Mouse (Mus musculus): ENCODE measurements at regions not wholly inside any gene's neighbourhood (a gene's known extent, or its start where the extent isn't known, plus 50 kb on each side); places are given as distances from the start of the nearest gene placed in this dataset.
A peak's percentile ranks its signal among the peaks of the same experiment; 100 is the strongest.

DNA sequence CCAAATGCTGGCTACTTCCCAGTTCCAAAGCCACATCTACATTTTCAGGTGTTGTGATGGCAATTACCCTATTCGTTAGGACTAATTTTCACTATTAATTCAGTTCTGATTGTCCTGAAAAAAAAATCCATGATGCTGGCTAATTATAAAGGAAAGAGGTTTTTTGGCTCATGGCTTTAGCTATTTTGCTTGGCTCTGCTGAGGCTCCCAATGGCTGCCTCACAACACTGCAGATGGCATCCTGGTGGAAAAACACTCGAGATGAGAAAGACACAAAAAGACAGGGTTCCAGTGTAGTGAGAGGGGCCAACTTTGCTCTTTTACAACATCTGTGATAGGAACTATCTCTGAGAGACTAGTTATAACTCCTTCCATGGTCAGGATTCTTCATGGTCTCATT is 376.5 kb upstream of the Rgs17 start:
- no peaks in the 10 kb centered on the region for H3K79me2 ChIP-seq (ENCODE audit: control insufficient read depth, insufficient read depth, low read length, poor library complexity)
- no peak overlapping the region for H3K9ac ChIP-seq (ENCODE audit: control insufficient read depth, low read depth, low read length, poor library complexity, severe bottlenecking)
- no peak overlapping the region for H3K4me3 ChIP-seq (ENCODE audit: control insufficient read depth in 1 of 2, insufficient read depth in 1 of 2, low read depth in 2 of 2, low read length in 2 of 2)
- DNase-seq (ENCODE audit: low read depth, low spot score) = no peak
- H3K4me1 ChIP-seq (ENCODE audit: control insufficient read depth in 1 of 2, insufficient read depth in 2 of 2, low read length in 2 of 2) = no peaks in the 10 kb centered on the region
- H3K36me3 ChIP-seq (ENCODE audit: control insufficient read depth in 1 of 2, insufficient read depth in 2 of 2, low read length in 2 of 2) = no peaks in the 10 kb centered on the region
- H3K27ac ChIP-seq (ENCODE audit: control insufficient read depth, low read depth, low read length) = no peak overlapping the region
- H3K27me3 ChIP-seq (ENCODE audit: control insufficient read depth in 1 of 2, insufficient read depth in 2 of 2, low read length in 2 of 2) = no peaks in the 10 kb centered on the region
- no peak for TF ChIP-seq MYB (IDR thresholded peaks at IDR 0.05; ENCODE audit: low read depth, low read length)
- no peak for TF ChIP-seq TCF12 (IDR thresholded peaks at IDR 0.05; ENCODE audit: low read depth, low read length)
- no peak for TF ChIP-seq HCFC1 (IDR thresholded peaks at IDR 0.05; ENCODE audit: low read depth, low read length)
- no peak for TF ChIP-seq SMC3 (IDR thresholded peaks at IDR 0.05; ENCODE audit: low read depth, low read length)
- no peak for TF ChIP-seq ZKSCAN1 (IDR thresholded peaks at IDR 0.05; ENCODE audit: low read depth, low read length)
- TF ChIP-seq KAT2A (conservative IDR thresholded peaks at IDR 0.05; ENCODE audit: low read depth, low read length) = no peak
- no peak for TF ChIP-seq ZNF384 (IDR thresholded peaks at IDR 0.05; ENCODE audit: low read depth, low read length)
- no peak for TF ChIP-seq RCOR1 (IDR thresholded peaks at IDR 0.05; ENCODE audit: low read depth, low read length)
- H3K9me3 ChIP-seq (replicated peaks; ENCODE audit: insufficient read depth, low read length) = no peaks in the 10 kb centered on the region

DNA sequence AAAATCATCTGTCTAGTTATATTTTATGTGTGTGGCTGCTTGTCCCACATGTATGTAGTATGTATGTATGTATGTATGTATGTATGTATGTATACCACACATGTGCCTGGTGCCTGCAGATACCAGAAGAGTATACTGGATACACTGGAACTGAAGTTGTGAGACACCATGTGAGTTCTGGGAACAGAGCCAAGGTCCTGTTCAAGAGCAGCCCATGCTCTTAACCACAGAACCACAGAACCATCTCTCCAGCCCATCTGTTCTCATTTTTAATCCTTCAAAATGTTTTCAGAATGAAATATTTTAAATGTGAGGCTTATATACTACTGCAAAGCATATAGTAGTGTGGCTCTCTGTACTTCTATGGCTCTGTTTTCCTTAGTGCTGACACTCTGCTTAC is 379.3 kb upstream of the Rgs17 start:
- no peaks in the 10 kb centered on the region for H3K4me1 ChIP-seq (ENCODE audit: control insufficient read depth in 1 of 2, insufficient read depth in 2 of 2, low read length in 2 of 2)
- H3K27ac ChIP-seq (ENCODE audit: control insufficient read depth, low read depth, low read length) = no peak overlapping the region
- DNase-seq (ENCODE audit: low read depth, low spot score) = peak; percentile 3
- no peak for TF ChIP-seq RAD21 (IDR thresholded peaks at IDR 0.05; ENCODE audit: low read depth, low read length)
- TF ChIP-seq CTCF (IDR thresholded peaks at IDR 0.05 in 2 of 3, conservative IDR thresholded peaks at IDR 0.05 in 1 of 3; ENCODE audit: control insufficient read depth in 1 of 3, insufficient read depth in 1 of 3, low read depth in 2 of 3, low read length in 3 of 3, poor library complexity in 1 of 3, severe bottlenecking in 1 of 3) = no peak
- no peak for TF ChIP-seq SIN3A (IDR thresholded peaks at IDR 0.05; ENCODE audit: low read length)
- TF ChIP-seq ZC3H11A (IDR thresholded peaks at IDR 0.05; ENCODE audit: low read depth, low read length) = no peak
- no peak for TF ChIP-seq POLR2AphosphoS2 (IDR thresholded peaks at IDR 0.05; ENCODE audit: low read length)
- H3K9ac ChIP-seq (ENCODE audit: control insufficient read depth, low read depth, low read length, poor library complexity, severe bottlenecking) = no peak overlapping the region
- H3K4me3 ChIP-seq (ENCODE audit: control insufficient read depth in 1 of 2, insufficient read depth in 1 of 2, low read depth in 2 of 2, low read length in 2 of 2) = no peak overlapping the region
- H3K79me2 ChIP-seq (ENCODE audit: control insufficient read depth, insufficient read depth, low read length, poor library complexity) = no peaks in the 10 kb centered on the region
- H3K36me3 ChIP-seq (ENCODE audit: control insufficient read depth in 1 of 2, insufficient read depth in 2 of 2, low read length in 2 of 2) = no peaks in the 10 kb centered on the region
- H3K9me3 ChIP-seq (replicated peaks; ENCODE audit: insufficient read depth, low read length) = no peaks in the 10 kb centered on the region
- no peaks in the 10 kb centered on the region for H3K27me3 ChIP-seq (ENCODE audit: control insufficient read depth in 1 of 2, insufficient read depth in 2 of 2, low read length in 2 of 2)

DNA sequence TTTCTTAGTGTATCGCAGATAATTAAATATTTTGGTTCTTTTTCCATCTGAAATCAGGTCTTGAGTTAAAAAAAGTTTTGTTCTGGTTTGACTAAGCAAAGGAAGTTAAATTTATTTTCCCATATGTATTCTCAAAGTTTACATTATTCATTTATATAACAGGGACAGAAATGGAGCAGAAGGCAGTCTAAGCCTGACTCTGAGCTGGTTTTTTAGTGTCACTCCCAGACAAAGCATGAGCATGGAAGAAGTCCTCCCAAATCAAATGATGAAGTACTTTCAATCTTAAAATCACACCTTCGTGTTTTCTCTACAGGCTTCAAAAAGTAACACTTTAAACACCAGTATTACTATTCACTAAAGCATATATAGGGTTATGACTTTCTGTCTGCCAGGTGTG is 387.2 kb upstream of the Rgs17 start:
- Histone ChIP-seq H3K4me3 (ENCODE audit: control insufficient read depth in 1 of 2, insufficient read depth in 1 of 2, low read depth in 2 of 2, low read length in 2 of 2) (no peak overlapping the region), H3K27me3 (ENCODE audit: control insufficient read depth in 1 of 2, insufficient read depth in 2 of 2, low read length in 2 of 2) (no peaks in the 10 kb centered on the region), H3K9ac (ENCODE audit: control insufficient read depth, low read depth, low read length, poor library complexity, severe bottlenecking) (no peak overlapping the region), H3K36me3 (ENCODE audit: control insufficient read depth in 1 of 2, insufficient read depth in 2 of 2, low read length in 2 of 2) (no peaks in the 10 kb centered on the region), H3K27ac (ENCODE audit: control insufficient read depth, low read depth, low read length) (no peak overlapping the region), H3K79me2 (ENCODE audit: control insufficient read depth, insufficient read depth, low read length, poor library complexity) (no peaks in the 10 kb centered on the region), H3K9me3 (replicated peaks; ENCODE audit: insufficient read depth, low read length) (no peaks in the 10 kb centered on the region), H3K4me1 (ENCODE audit: control insufficient read depth in 1 of 2, insufficient read depth in 2 of 2, low read length in 2 of 2) (no peaks in the 10 kb centered on the region)
- no peak for DNase-seq (ENCODE audit: low read depth, low spot score)
- no peak for TF ChIP-seq MXI1 (IDR thresholded peaks at IDR 0.05; ENCODE audit: low read depth, low read length)
- TF ChIP-seq JUND (IDR thresholded peaks at IDR 0.05; ENCODE audit: low read depth, low read length) = no peak
- no peak for TF ChIP-seq MAFK (IDR thresholded peaks at IDR 0.05; ENCODE audit: borderline replicate concordance, low read depth, low read length)
- no peak for TF ChIP-seq MAZ (IDR thresholded peaks at IDR 0.05; ENCODE audit: low read depth, low read length)
- no peak for TF ChIP-seq NRF1 (IDR thresholded peaks at IDR 0.05; ENCODE audit: insufficient read depth, low read depth, low read length, poor library complexity, severe bottlenecking)

All from MEL (cell line).